Mouse (Mus musculus): ENCODE measurements at regions not wholly inside any gene's neighbourhood (a gene's known extent, or its start where the extent isn't known, plus 50 kb on each side); places are given as distances from the start of the nearest gene placed in this dataset.
"Not testable (repeated sequence)": the region's sequence is repeated elsewhere in the genome, so short reads cannot be mapped to it uniquely, and the experiment has no call there.

- H3K27ac ChIP-seq (ENCODE audit: low read depth, low read length), result no peak overlapping the region
- H3K4me1 ChIP-seq (replicated peaks; ENCODE audit: control insufficient read depth, insufficient read depth, low read length), result no peaks in the 10 kb centered on the region
- DNase-seq (ENCODE audit: low spot score) (no peak), ATAC-seq (replicated peaks; ENCODE audit: low FRiP score) (no peak)
- no peaks in the 10 kb centered on the region for H3K9me3 ChIP-seq (ENCODE audit: control insufficient read depth, low read length)
- no peak overlapping the region for H3K4me3 ChIP-seq (ENCODE audit: low read depth, low read length)
- WGBS, result 78% methylated on average over 12 of the region's 12 CpGs
- H3K27me3 ChIP-seq (ENCODE audit: control insufficient read depth, insufficient read depth, low read length), result no peaks in the 10 kb centered on the region
- no peak overlapping the region for H3K4me2 ChIP-seq (ENCODE audit: low read depth, low read length, severe bottlenecking)
- H3K9ac ChIP-seq (ENCODE audit: low read length), result no peak overlapping the region
- H3K36me3 ChIP-seq (ENCODE audit: control insufficient read depth, insufficient read depth, low read length), result no peaks in the 10 kb centered on the region
Measured at GRCm38 (mm10) chr2:17946047-17946446, 50.7 kb downstream of the H2al2a start.

- H3K27me3 ChIP-seq (ENCODE audit: control insufficient read depth, insufficient read depth, low read length), result no peaks in the 10 kb centered on the region
- H3K4me3 ChIP-seq (ENCODE audit: low read depth, low read length), result no peak overlapping the region
- WGBS, result 88% methylated on average over 7 of the region's 7 CpGs
- DNase-seq (ENCODE audit: low spot score) (no peak), ATAC-seq (replicated peaks; ENCODE audit: low FRiP score) (no peak)
- H3K4me2 ChIP-seq (ENCODE audit: low read depth, low read length, severe bottlenecking), result no peak overlapping the region
- H3K9ac ChIP-seq (ENCODE audit: low read length), result no peak overlapping the region
- H3K4me1 ChIP-seq (replicated peaks; ENCODE audit: control insufficient read depth, insufficient read depth, low read length), result no peaks in the 10 kb centered on the region
- no peaks in the 10 kb centered on the region for H3K9me3 ChIP-seq (ENCODE audit: control insufficient read depth, low read length)
- H3K27ac ChIP-seq (ENCODE audit: low read depth, low read length), result no peak overlapping the region
- H3K36me3 ChIP-seq (ENCODE audit: control insufficient read depth, insufficient read depth, low read length), result no peaks in the 10 kb centered on the region
Measured at GRCm38 (mm10) chr2:17945369-17945915, 51.3 kb downstream of the H2al2a start.

GRCm38 (mm10) chr2:17943506-17943905 is 53.3 kb downstream of the H2al2a start:
- Histone ChIP-seq H3K9me3 (ENCODE audit: control insufficient read depth, low read length) (no peaks in the 10 kb centered on the region), H3K36me3 (ENCODE audit: control insufficient read depth, insufficient read depth, low read length) (no peaks in the 10 kb centered on the region), H3K4me2 (ENCODE audit: low read depth, low read length, severe bottlenecking) (no peak overlapping the region), H3K9ac (ENCODE audit: low read length) (no peak overlapping the region), H3K4me1 (replicated peaks; ENCODE audit: control insufficient read depth, insufficient read depth, low read length) (no peaks in the 10 kb centered on the region), H3K4me3 (ENCODE audit: low read depth, low read length) (no peak overlapping the region), H3K27ac (ENCODE audit: low read depth, low read length) (no peak overlapping the region), H3K27me3 (ENCODE audit: control insufficient read depth, insufficient read depth, low read length) (no peaks in the 10 kb centered on the region)
- DNase-seq (ENCODE audit: low spot score) (no peak), ATAC-seq (replicated peaks; ENCODE audit: low FRiP score) (no peak)
- 93% methylated on average over 11 of the region's 11 CpGs for WGBS

- no peak overlapping the region for H3K4me2 ChIP-seq (ENCODE audit: low read depth, low read length, severe bottlenecking)
- no peak for DNase-seq (ENCODE audit: low spot score)
- no peak overlapping the region for H3K9ac ChIP-seq (ENCODE audit: low read length)
- H3K27ac ChIP-seq (ENCODE audit: low read depth, low read length), result no peak overlapping the region
- no peaks in the 10 kb centered on the region for H3K9me3 ChIP-seq (ENCODE audit: control insufficient read depth, low read length)
- no peaks in the 10 kb centered on the region for H3K36me3 ChIP-seq (ENCODE audit: control insufficient read depth, insufficient read depth, low read length)
- H3K4me3 ChIP-seq (ENCODE audit: low read depth, low read length), result no peak overlapping the region
- H3K4me1 ChIP-seq (replicated peaks; ENCODE audit: control insufficient read depth, insufficient read depth, low read length), result no peaks in the 10 kb centered on the region
- 82% methylated on average over 8 of the region's 8 CpGs for WGBS
- no peaks in the 10 kb centered on the region for H3K27me3 ChIP-seq (ENCODE audit: control insufficient read depth, insufficient read depth, low read length)
- ATAC-seq (replicated peaks; ENCODE audit: low FRiP score), result no peak
Measured at GRCm38 (mm10) chr2:17942528-17943387, 54.0 kb downstream of the H2al2a start.

- ATAC-seq (replicated peaks; ENCODE audit: low FRiP score), result no peak
- no peak overlapping the region for H3K4me2 ChIP-seq (ENCODE audit: low read depth, low read length, severe bottlenecking)
- no peak overlapping the region for H3K27ac ChIP-seq (ENCODE audit: low read depth, low read length)
- no peak overlapping the region for H3K9ac ChIP-seq (ENCODE audit: low read length)
- no peaks in the 10 kb centered on the region for H3K27me3 ChIP-seq (ENCODE audit: control insufficient read depth, insufficient read depth, low read length)
- no peaks in the 10 kb centered on the region for H3K36me3 ChIP-seq (ENCODE audit: control insufficient read depth, insufficient read depth, low read length)
- WGBS, result 93% methylated on average over 6 of the region's 6 CpGs
- no peaks in the 10 kb centered on the region for H3K4me1 ChIP-seq (replicated peaks; ENCODE audit: control insufficient read depth, insufficient read depth, low read length)
- no peak overlapping the region for H3K4me3 ChIP-seq (ENCODE audit: low read depth, low read length)
- DNase-seq (ENCODE audit: low spot score), result no peak
- no peaks in the 10 kb centered on the region for H3K9me3 ChIP-seq (ENCODE audit: control insufficient read depth, low read length)
Measured at GRCm38 (mm10) chr2:17941921-17942320, 54.8 kb downstream of the H2al2a start.

- H3K27ac ChIP-seq (ENCODE audit: low read depth, low read length); H3K9ac ChIP-seq (ENCODE audit: low read length); DNase-seq (ENCODE audit: low spot score); H3K4me3 ChIP-seq (ENCODE audit: low read depth, low read length); H3K4me1 ChIP-seq (replicated peaks; ENCODE audit: control insufficient read depth, insufficient read depth, low read length); H3K9me3 ChIP-seq (ENCODE audit: control insufficient read depth, low read length); H3K4me2 ChIP-seq (ENCODE audit: low read depth, low read length, severe bottlenecking); H3K36me3 ChIP-seq (ENCODE audit: control insufficient read depth, insufficient read depth, low read length); H3K27me3 ChIP-seq (ENCODE audit: control insufficient read depth, insufficient read depth, low read length): not testable (repeated sequence)
- WGBS, result 68% methylated on average over 14 of the region's 16 CpGs
- ATAC-seq (replicated peaks; ENCODE audit: low FRiP score), result 0 out of 2 replicates have a peak, but pooled peaks have one; percentile 34
Measured at GRCm38 (mm10) chr2:17939857-17940848, 56.6 kb downstream of the H2al2a start.

- 58% methylated on average over 4 of the region's 4 CpGs for WGBS
- no peak overlapping the region for H3K4me2 ChIP-seq (ENCODE audit: low read depth, low read length, severe bottlenecking)
- H3K9ac ChIP-seq (ENCODE audit: low read length), result no peak overlapping the region
- ATAC-seq (replicated peaks; ENCODE audit: low FRiP score), result no peak
- no peaks in the 10 kb centered on the region for H3K27me3 ChIP-seq (ENCODE audit: control insufficient read depth, insufficient read depth, low read length)
- no peaks in the 10 kb centered on the region for H3K36me3 ChIP-seq (ENCODE audit: control insufficient read depth, insufficient read depth, low read length)
- no peak overlapping the region for H3K4me3 ChIP-seq (ENCODE audit: low read depth, low read length)
- no peaks in the 10 kb centered on the region for H3K4me1 ChIP-seq (replicated peaks; ENCODE audit: control insufficient read depth, insufficient read depth, low read length)
- no peaks in the 10 kb centered on the region; the same call in 1 of the 2 replicates for H3K9me3 ChIP-seq (ENCODE audit: control insufficient read depth, low read length)
- H3K27ac ChIP-seq (ENCODE audit: low read depth, low read length), result no peak overlapping the region
- DNase-seq (ENCODE audit: low spot score), result no peak
Measured at GRCm38 (mm10) chr2:17939183-17939856, 57.4 kb downstream of the H2al2a start.

- ATAC-seq (replicated peaks; ENCODE audit: low FRiP score), result no peak
Measured at GRCm38 (mm10) chr2:17936527-17937139, 60.1 kb downstream of the H2al2a start.

More at GRCm38 (mm10) chr2:17936527-17937139, 60.1 kb downstream of the H2al2a start:
- no peak for DNase-seq (ENCODE audit: low spot score)
- H3K27ac ChIP-seq (ENCODE audit: low read depth, low read length), result no peak overlapping the region
- H3K27me3 ChIP-seq (ENCODE audit: control insufficient read depth, insufficient read depth, low read length), result no peaks in the 10 kb centered on the region
- H3K4me3 ChIP-seq (ENCODE audit: low read depth, low read length), result no peak overlapping the region
- H3K9ac ChIP-seq (ENCODE audit: low read length), result no peak overlapping the region
- WGBS, result 88% methylated on average over 4 of the region's 4 CpGs
- no peaks in the 10 kb centered on the region for H3K36me3 ChIP-seq (ENCODE audit: control insufficient read depth, insufficient read depth, low read length)
- H3K4me1 ChIP-seq (replicated peaks; ENCODE audit: control insufficient read depth, insufficient read depth, low read length), result peaks cover 12% of the 10 kb centered on the region; the same call in 1 of the 2 replicates
- no peaks in the 10 kb centered on the region; the same call in 1 of the 2 replicates for H3K9me3 ChIP-seq (ENCODE audit: control insufficient read depth, low read length)
- no peak overlapping the region for H3K4me2 ChIP-seq (ENCODE audit: low read depth, low read length, severe bottlenecking)
